Mouse (Mus musculus): ENCODE data around the gene Aatf. TPM values are rescaled to one million over a fixed set of nuclear protein-coding genes. Genes with fewer than 3 reads are reported as not detected.

The Aatf gene
- polyA plus RNA-seq, 1 experiment from 2014 or later, result 63.3 TPM

GRCm38 (mm10) chr11:84519576-84520268, 6.4 kb upstream of the Aatf start:
- Histone ChIP-seq H3K27ac (no peak overlapping the region), H3K4me1 (replicated peaks) (peaks cover 21% of the 10 kb centered on the region), H3K4me3 (replicated peaks) (no peak overlapping the region), H3K4me2 (replicated peaks) (no peak overlapping the region), H3K36me3 (no peaks in the 10 kb centered on the region), H3K9me3 (no peaks in the 10 kb centered on the region), H3K9ac (no peak overlapping the region), H3K27me3 (replicated peaks) (peaks cover 86% of the 10 kb centered on the region)
- no peak for ATAC-seq
- WGBS, result 28% methylated on average over 34 of the region's 34 CpGs

- Histone ChIP-seq H3K4me1 (replicated peaks) (peaks cover 15% of the 10 kb centered on the region), H3K9ac (no peak overlapping the region), H3K4me2 (replicated peaks) (no peak overlapping the region), H3K27me3 (replicated peaks) (peaks cover 84% of the 10 kb centered on the region), H3K36me3 (no peaks in the 10 kb centered on the region), H3K4me3 (replicated peaks) (no peak overlapping the region), H3K9me3 (no peaks in the 10 kb centered on the region), H3K27ac (no peak overlapping the region)
- WGBS, result 42% methylated on average over 12 of the region's 12 CpGs
- ATAC-seq, result no peak
Observed at GRCm38 (mm10) chr11:84519036-84519435, 5.7 kb upstream of the Aatf start.

GRCm38 (mm10) chr11:84518261-84518660, 4.9 kb upstream of the Aatf start:
- 58% methylated on average over 5 of the region's 5 CpGs for WGBS
- Histone ChIP-seq H3K9me3 (no peaks in the 10 kb centered on the region), H3K9ac (no peak overlapping the region), H3K27me3 (replicated peaks) (peaks cover 76% of the 10 kb centered on the region), H3K4me2 (replicated peaks) (no peak overlapping the region), H3K36me3 (no peaks in the 10 kb centered on the region), H3K4me1 (replicated peaks) (peaks cover 12% of the 10 kb centered on the region), H3K27ac (no peak overlapping the region), H3K4me3 (replicated peaks) (no peak overlapping the region)
- ATAC-seq, result no peak

- Histone ChIP-seq H3K9me3 (no peaks in the 10 kb centered on the region), H3K9ac (no peak overlapping the region), H3K4me3 (replicated peaks) (no peak overlapping the region), H3K4me1 (replicated peaks) (peaks cover 8% of the 10 kb centered on the region), H3K27me3 (replicated peaks) (peaks cover 68% of the 10 kb centered on the region), H3K36me3 (no peaks in the 10 kb centered on the region), H3K27ac (no peak overlapping the region), H3K4me2 (replicated peaks) (no peak overlapping the region)
- 36% methylated on average over 2 of the region's 2 CpGs for WGBS
- ATAC-seq, result no peak
Observed at GRCm38 (mm10) chr11:84517431-84517830, 4.1 kb upstream of the Aatf start.

- Histone ChIP-seq H3K4me2 (replicated peaks) (no peak overlapping the region), H3K27ac (no peak overlapping the region), H3K4me1 (replicated peaks) (peaks cover 4% of the 10 kb centered on the region; the same call in 1 of the 2 replicates), H3K9me3 (no peaks in the 10 kb centered on the region), H3K4me3 (replicated peaks) (no peak overlapping the region), H3K27me3 (replicated peaks) (peaks cover 60% of the 10 kb centered on the region), H3K36me3 (no peaks in the 10 kb centered on the region), H3K9ac (no peak overlapping the region)
- ATAC-seq, result no peak
- 9% methylated on average over 14 of the region's 14 CpGs for WGBS
Observed at GRCm38 (mm10) chr11:84516501-84517240, 3.3 kb upstream of the Aatf start.

DNA sequence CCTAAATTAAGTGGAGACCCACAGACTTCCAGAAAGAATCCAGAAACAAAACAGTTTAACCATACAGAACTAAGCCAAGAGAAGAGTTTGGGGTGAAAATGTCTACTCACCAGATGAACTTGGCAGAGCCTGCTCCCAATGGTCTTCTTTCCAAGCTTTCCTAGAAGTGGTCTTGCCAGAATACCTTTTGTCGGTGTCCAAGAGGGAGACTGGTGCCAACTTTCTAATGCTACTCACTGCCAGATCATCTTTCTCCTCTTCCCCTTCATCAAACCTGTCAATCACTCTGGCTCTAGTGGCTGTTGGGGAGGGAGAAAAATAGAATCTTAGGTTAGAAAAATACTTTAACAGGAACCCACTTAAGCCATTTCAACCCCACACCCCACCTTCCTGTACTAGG, 1.3 kb downstream of the Aatf start:
- Histone ChIP-seq H3K27ac (no peak overlapping the region), H3K4me2 (replicated peaks) (peak overlapping the region; percentile 88), H3K4me1 (replicated peaks) (no peaks in the 10 kb centered on the region), H3K27me3 (replicated peaks) (peaks cover 26% of the 10 kb centered on the region), H3K36me3 (0 out of 2 replicates have a peak, but pooled peaks cover 6% of the 10 kb centered on the region), H3K4me3 (replicated peaks) (no peak overlapping the region), H3K9me3 (no peaks in the 10 kb centered on the region), H3K9ac (no peak overlapping the region)
- 91% methylated on average over 1 of the region's 1 CpGs for WGBS
- ATAC-seq, result no peak

DNA sequence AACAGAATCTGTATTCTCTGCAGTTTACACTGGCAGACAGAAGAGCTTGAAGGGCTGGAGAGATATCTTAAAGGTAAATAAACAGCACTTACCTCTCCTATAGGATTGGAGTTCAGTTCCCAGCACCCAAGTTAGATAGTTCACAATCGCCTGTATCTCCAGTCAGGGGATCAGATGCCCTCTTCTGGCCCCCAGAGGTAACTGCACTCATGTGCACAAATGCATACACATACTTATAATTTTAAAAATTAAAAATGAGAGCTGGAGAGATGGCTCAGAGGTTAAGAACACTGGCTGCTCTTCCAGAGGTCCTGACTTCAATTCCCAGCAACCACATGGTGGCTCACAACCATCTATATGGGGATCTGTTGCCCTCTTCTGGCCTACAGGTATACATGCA, 9.0 kb downstream of the Aatf start:
- Histone ChIP-seq H3K4me3 (replicated peaks) (no peak overlapping the region), H3K27me3 (replicated peaks) (no peaks in the 10 kb centered on the region), H3K27ac (no peak overlapping the region), H3K9me3 (no peaks in the 10 kb centered on the region), H3K9ac (no peak overlapping the region), H3K36me3 (peaks cover 12% of the 10 kb centered on the region), H3K4me1 (replicated peaks) (no peaks in the 10 kb centered on the region), H3K4me2 (replicated peaks) (no peak overlapping the region)
- WGBS, result 94% methylated on average over 1 of the region's 1 CpGs
- ATAC-seq, result no peak

- WGBS, result 72% methylated on average over 2 of the region's 2 CpGs
- H3K27ac ChIP-seq, result no peak overlapping the region
- peaks cover 9% of the 10 kb centered on the region for H3K36me3 ChIP-seq
- H3K4me3 ChIP-seq (replicated peaks), result no peak overlapping the region
- H3K4me1 ChIP-seq (replicated peaks), result no peaks in the 10 kb centered on the region
- H3K4me2 ChIP-seq (replicated peaks), result no peak overlapping the region
- no peak overlapping the region for H3K9ac ChIP-seq
- H3K27me3 ChIP-seq (replicated peaks), result no peaks in the 10 kb centered on the region
- no peak for ATAC-seq
- H3K9me3 ChIP-seq, result no peaks in the 10 kb centered on the region
Observed at GRCm38 (mm10) chr11:84497944-84498343, 15.4 kb downstream of the Aatf start.

DNA sequence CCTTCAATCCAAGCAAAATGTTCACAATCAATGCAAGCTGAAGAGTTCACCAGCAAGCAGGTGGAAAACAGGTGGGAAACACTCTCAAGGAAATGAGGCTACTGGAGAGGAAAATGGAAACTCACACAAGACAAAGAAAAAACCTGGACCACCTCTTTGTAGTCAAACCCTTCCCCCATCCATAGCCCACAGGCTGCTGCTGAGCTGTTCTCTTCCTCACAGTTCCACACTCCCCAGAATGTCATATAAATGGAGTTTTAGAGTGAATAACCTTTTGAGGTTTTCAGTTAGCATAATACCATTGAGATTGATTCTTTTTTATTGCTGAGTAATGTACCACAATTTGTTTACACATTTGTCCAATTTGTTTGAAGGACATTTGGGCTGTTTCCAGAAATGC, 16.4 kb downstream of the Aatf start:
- no peak overlapping the region for H3K4me3 ChIP-seq (replicated peaks)
- H3K36me3 ChIP-seq, result peaks cover 7% of the 10 kb centered on the region
- H3K4me1 ChIP-seq (replicated peaks), result no peaks in the 10 kb centered on the region
- no peaks in the 10 kb centered on the region for H3K27me3 ChIP-seq (replicated peaks)
- H3K9ac ChIP-seq, result no peak overlapping the region
- H3K9me3 ChIP-seq, result no peaks in the 10 kb centered on the region
- no peak overlapping the region for H3K27ac ChIP-seq
- H3K4me2 ChIP-seq (replicated peaks), result no peak overlapping the region
- ATAC-seq, result no peak

DNA sequence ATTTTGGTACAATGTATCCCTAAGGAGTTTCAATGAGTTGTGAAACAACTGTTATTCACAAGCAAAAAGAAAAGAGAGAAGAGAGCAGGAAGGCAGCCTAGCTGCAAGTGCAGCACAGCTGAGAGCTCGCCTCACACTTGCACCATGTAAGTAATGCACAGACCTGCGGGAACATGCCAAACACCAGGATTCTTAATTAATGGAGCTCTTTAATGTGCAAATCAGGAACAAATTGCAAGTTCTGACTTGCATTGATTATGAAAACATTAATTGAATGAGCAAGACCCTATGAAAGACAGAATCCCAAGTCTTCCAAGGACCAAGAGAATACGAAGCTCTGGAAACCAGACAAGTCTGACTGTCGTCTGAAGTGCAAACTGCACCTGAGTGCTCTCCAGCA, 17.5 kb downstream of the Aatf start:
- no peak overlapping the region for H3K27ac ChIP-seq
- WGBS, result 73% methylated on average over 4 of the region's 4 CpGs
- no peak for ATAC-seq
- H3K27me3 ChIP-seq (replicated peaks), result no peaks in the 10 kb centered on the region
- H3K36me3 ChIP-seq, result peaks cover 10% of the 10 kb centered on the region; the same call in 1 of the 2 replicates
- H3K9me3 ChIP-seq, result no peaks in the 10 kb centered on the region
- H3K4me2 ChIP-seq (replicated peaks), result no peak overlapping the region
- H3K9ac ChIP-seq, result no peak overlapping the region
- H3K4me3 ChIP-seq (replicated peaks), result no peak overlapping the region
- H3K4me1 ChIP-seq (replicated peaks), result no peaks in the 10 kb centered on the region

GRCm38 (mm10) chr11:84481661-84482060, 31.7 kb downstream of the Aatf start:
- Histone ChIP-seq H3K36me3 (no peaks in the 10 kb centered on the region), H3K4me1 (replicated peaks) (no peaks in the 10 kb centered on the region), H3K27ac (no peak overlapping the region), H3K4me3 (replicated peaks) (no peak overlapping the region), H3K9ac (no peak overlapping the region), H3K27me3 (replicated peaks) (no peaks in the 10 kb centered on the region), H3K4me2 (replicated peaks) (no peak overlapping the region), H3K9me3 (no peaks in the 10 kb centered on the region)
- no peak for ATAC-seq
- 56% methylated on average over 7 of the region's 7 CpGs for WGBS

DNA sequence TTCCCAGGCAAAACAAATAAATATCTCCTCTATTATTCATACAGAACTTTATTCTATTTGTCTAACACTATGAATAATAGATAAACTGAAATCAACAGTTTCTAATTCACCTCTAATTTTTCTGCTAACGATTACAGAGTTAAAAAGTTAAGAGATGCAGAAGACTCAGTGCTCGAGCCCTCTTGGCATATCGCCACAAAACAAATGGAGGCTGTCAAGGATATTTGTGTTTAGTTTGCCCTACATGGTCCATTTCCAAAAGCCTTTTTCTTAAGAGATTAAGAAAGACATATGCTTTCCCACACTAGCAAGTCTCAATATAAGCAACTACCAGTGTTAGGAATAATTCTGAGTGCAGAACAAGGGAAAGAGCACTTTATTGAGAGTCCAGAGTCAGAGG, 32.9 kb downstream of the Aatf start:
- no peak overlapping the region for H3K9ac ChIP-seq

GRCm38 (mm10) chr11:84476641-84477040, 36.7 kb downstream of the Aatf start:
- no peaks in the 10 kb centered on the region for H3K27me3 ChIP-seq (replicated peaks)
- no peak overlapping the region for H3K4me3 ChIP-seq (replicated peaks)

More for the DNA sequence above, 32.9 kb downstream of the Aatf start:
- Histone ChIP-seq H3K36me3 (no peaks in the 10 kb centered on the region), H3K4me1 (replicated peaks) (no peaks in the 10 kb centered on the region), H3K4me3 (replicated peaks) (no peak overlapping the region), H3K4me2 (replicated peaks) (no peak overlapping the region), H3K9me3 (no peaks in the 10 kb centered on the region), H3K27me3 (replicated peaks) (no peaks in the 10 kb centered on the region), H3K27ac (no peak overlapping the region)
- no peak for ATAC-seq
- 44% methylated on average over 3 of the region's 3 CpGs for WGBS

More at GRCm38 (mm10) chr11:84476641-84477040, 36.7 kb downstream of the Aatf start:
- Histone ChIP-seq H3K4me2 (replicated peaks) (no peak overlapping the region), H3K4me1 (replicated peaks) (no peaks in the 10 kb centered on the region), H3K27ac (no peak overlapping the region), H3K36me3 (peaks cover 3% of the 10 kb centered on the region; the same call in 1 of the 2 replicates), H3K9ac (no peak overlapping the region), H3K9me3 (no peaks in the 10 kb centered on the region)
- ATAC-seq, result no peak
- 94% methylated on average over 2 of the region's 2 CpGs for WGBS
